Mouse (Mus musculus) bone marrow macrophage, adult 2 months (primary cell): ENCODE measurements at regions not wholly inside any gene's neighbourhood (a gene's known extent, or its start where the extent isn't known, plus 50 kb on each side); places are given as distances from the start of the nearest gene placed in this dataset.

Experiments
- CTCF ChIP-seq: IDR thresholded peaks from 2 replicates; pipeline ENCODE4 v1.5.1; 2012; ENCODE audit warnings: low read depth, mild to moderate bottlenecking, low read length, moderate library complexity
- POLR2A ChIP-seq: IDR thresholded peaks from 2 replicates; pipeline ENCODE4 v1.6.1; 2012; ENCODE audit warnings: mild to moderate bottlenecking, low read depth, low read length, borderline replicate concordance

- TF ChIP-seq POLR2A (no peak), CTCF (no peak)
Measured at GRCm38 (mm10) chr14:25207422-25207821, 251.6 kb upstream of the Zmiz1 start.
